10 mouse cellular contexts compared by ENCODE assay signal in the genomic region with DNA sequence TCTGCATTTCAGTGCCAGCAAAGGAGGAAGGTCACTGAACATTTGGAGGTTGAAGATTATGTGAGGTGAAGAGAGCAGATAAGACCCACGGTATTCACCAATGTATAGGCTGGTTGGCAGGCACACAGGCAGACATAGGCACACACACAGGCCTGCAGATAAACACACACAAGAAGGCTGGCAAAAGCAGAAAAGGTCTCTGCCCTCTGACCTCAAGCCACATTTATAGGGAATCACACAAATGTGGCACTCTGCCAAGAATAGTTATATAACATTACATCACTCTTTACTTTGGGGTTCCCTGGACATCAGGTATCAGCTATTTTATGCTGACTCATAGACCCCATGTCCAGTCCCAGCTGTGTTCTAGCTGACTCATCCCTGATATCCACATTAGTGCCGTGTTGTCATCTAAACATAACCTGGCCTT.
DNase-seq lines count a peak whose midpoint lies in the region; ATAC-seq lines count a peak whose summit lies in the region.
"Had no signal": no experiment of that assay in that cellular context is flagged by ENCODE, and none has a peak within 500 bp of the region (broad histone marks: within the 10 kb centered on the region; RNA-seq: fewer than 3 reads in every experiment).

No protein-coding gene starts in this region.

- H3K27me3 ChIP-seq in kidney, embryonic 15.5 days: no peaks in the 10 kb centered on the region
- no peaks in the 10 kb centered on the region for H3K27me3 ChIP-seq in midbrain, embryonic 15.5 days (replicated peaks)
- H3K27me3 ChIP-seq: embryonic facial prominence, embryonic 12.5 days; midbrain, embryonic 12.5 days had no signal

- no peaks in the 10 kb centered on the region for H3K9me3 ChIP-seq in kidney, embryonic 15.5 days (replicated peaks)
- no peaks in the 10 kb centered on the region for H3K9me3 ChIP-seq in midbrain, embryonic 15.5 days
- H3K9me3 ChIP-seq: embryonic facial prominence, embryonic 12.5 days; midbrain, embryonic 12.5 days had no signal

- no peak overlapping the region for H3K4me2 ChIP-seq in kidney, embryonic 15.5 days
- H3K4me2 ChIP-seq in midbrain, embryonic 15.5 days: no peak overlapping the region
- H3K4me2 ChIP-seq: embryonic facial prominence, embryonic 12.5 days; midbrain, embryonic 12.5 days had no signal

- ATAC-seq in kidney, embryonic 15.5 days (replicated peaks; ENCODE audit: low FRiP score): peak; percentile 79; the same call in 1 of the 2 replicates
- no peak for ATAC-seq in midbrain, embryonic 15.5 days (replicated peaks)

- 79% methylated on average over 2 of the region's 2 CpGs for WGBS in kidney, embryonic 15.5 days
- 85% methylated on average over 2 of the region's 2 CpGs for WGBS in midbrain, embryonic 15.5 days

- H3K4me3 ChIP-seq in kidney, embryonic 15.5 days (replicated peaks): no peak overlapping the region
- H3K4me3 ChIP-seq in midbrain, embryonic 15.5 days: no peak overlapping the region
- H3K4me3 ChIP-seq: embryonic facial prominence, embryonic 12.5 days; midbrain, embryonic 12.5 days had no signal

- H3K9ac ChIP-seq in kidney, embryonic 15.5 days: no peak overlapping the region
- no peak overlapping the region for H3K9ac ChIP-seq in midbrain, embryonic 15.5 days
- H3K9ac ChIP-seq: embryonic facial prominence, embryonic 12.5 days; midbrain, embryonic 12.5 days had no signal

- no peaks in the 10 kb centered on the region for H3K4me1 ChIP-seq in kidney, embryonic 15.5 days
- no peaks in the 10 kb centered on the region for H3K4me1 ChIP-seq in midbrain, embryonic 15.5 days
- H3K4me1 ChIP-seq: embryonic facial prominence, embryonic 12.5 days; midbrain, embryonic 12.5 days had no signal

- no peak for DNase-seq in kidney, postnatal 36 days
- peak; percentile 6 for DNase-seq in Muller cell, postnatal 12 days (ENCODE audit: inconsistent ontology term)
- peak; percentile 11 for DNase-seq in fibroblast of lung, adult 2 months (ENCODE audit: low read depth)
- peak; percentile 38 for DNase-seq in skeletal muscle tissue, adult 2 months (ENCODE audit: low read depth, low spot score)
- no peak for DNase-seq in cerebellum, adult 11 months
- DNase-seq in right cerebral cortex, postnatal 10 days (ENCODE audit: low spot score in 2 of 2): no peak

- H3K27ac ChIP-seq in kidney, embryonic 15.5 days: no peak overlapping the region
- no peak overlapping the region for H3K27ac ChIP-seq in midbrain, embryonic 15.5 days
- H3K27ac ChIP-seq: embryonic facial prominence, embryonic 12.5 days; midbrain, embryonic 12.5 days had no signal

- 0 out of 2 replicates have a peak, but pooled peaks cover 6% of the 10 kb centered on the region for H3K36me3 ChIP-seq in kidney, embryonic 15.5 days
- no peaks in the 10 kb centered on the region for H3K36me3 ChIP-seq in midbrain, embryonic 15.5 days (replicated peaks)

Comparison
In these comparisons a context has a peak if more than half of its experiments do, and no peak if none do; other contexts are left out.
1. DNase-seq: peak in Muller cell, postnatal 12 days (single experiment), fibroblast of lung, adult 2 months (single experiment) and skeletal muscle tissue, adult 2 months (single experiment); none in kidney, postnatal 36 days (0 of 2), cerebellum, adult 11 months (single experiment) and right cerebral cortex, postnatal 10 days (0 of 2).